Mouse (Mus musculus) thymus, postnatal 4 days (tissue): Measurements from ENCODE around the gene Pgpep1.
A peak's percentile ranks its signal among the peaks of the same experiment; 100 is the strongest.

Experiments used
- DNase-seq: peaks from one replicate; pipeline ENCODE4 v3.0.0; 2021

Pgpep1 gene

GRCm38 (mm10) chr8:70606780-70607602, 53.2 kb downstream of the Pgpep1 start:
- DNase-seq = peak; percentile 31

- peak; percentile 27 for DNase-seq
Observed at GRCm38 (mm10) chr8:70605871-70606779, 54.1 kb downstream of the Pgpep1 start.

GRCm38 (mm10) chr8:70604558-70604957, 55.6 kb downstream of the Pgpep1 start:
- DNase-seq = no peak

- no peak for DNase-seq
Observed at GRCm38 (mm10) chr8:70602139-70602811, 57.9 kb downstream of the Pgpep1 start.

GRCm38 (mm10) chr8:70601271-70601649, 58.9 kb downstream of the Pgpep1 start:
- peak; percentile 83 for DNase-seq

- no peak for DNase-seq
Observed at GRCm38 (mm10) chr8:70600473-70601270, 59.5 kb downstream of the Pgpep1 start.

- no peak for DNase-seq
Observed at GRCm38 (mm10) chr8:70599507-70600290, 60.5 kb downstream of the Pgpep1 start.

GRCm38 (mm10) chr8:70598722-70599121, 61.5 kb downstream of the Pgpep1 start:
- no peak for DNase-seq

GRCm38 (mm10) chr8:70598283-70598682, 61.9 kb downstream of the Pgpep1 start:
- DNase-seq = no peak

- no peak for DNase-seq
Observed at GRCm38 (mm10) chr8:70597417-70598272, 62.5 kb downstream of the Pgpep1 start.

GRCm38 (mm10) chr8:70596775-70597416, 63.3 kb downstream of the Pgpep1 start:
- peak; percentile 69 for DNase-seq
